Mouse (Mus musculus) heart, postnatal 25 days (tissue): ENCODE data around the gene Fhl2. TPM values are rescaled to one million over a fixed set of nuclear protein-coding genes. Genes with fewer than 3 reads are reported as not detected.
"Not testable (repeated sequence)": the region's sequence is repeated elsewhere in the genome, so short reads cannot be mapped to it uniquely, and the experiment has no call there.

Experiments
- DNase-seq: peaks from one replicate; pipeline ENCODE4 v3.0.0; 2022; ENCODE audit warnings: low spot score
- intact Hi-C: fragments of 180-260 bp; cut with DNase I; formaldehyde crosslinking; loops from one replicate; pipeline ENCODE4 v1.15.1; 2025
- total RNA-seq, 2 experiments: library from RNA; stranded (reverse); gene quantifications; 2 replicates each; pipeline ENCODE4 v1.2.3; 2021

Fhl2 gene
- total RNA-seq, 2 experiments from 2014 or later: 2,139 to 2,275 TPM

DNA sequence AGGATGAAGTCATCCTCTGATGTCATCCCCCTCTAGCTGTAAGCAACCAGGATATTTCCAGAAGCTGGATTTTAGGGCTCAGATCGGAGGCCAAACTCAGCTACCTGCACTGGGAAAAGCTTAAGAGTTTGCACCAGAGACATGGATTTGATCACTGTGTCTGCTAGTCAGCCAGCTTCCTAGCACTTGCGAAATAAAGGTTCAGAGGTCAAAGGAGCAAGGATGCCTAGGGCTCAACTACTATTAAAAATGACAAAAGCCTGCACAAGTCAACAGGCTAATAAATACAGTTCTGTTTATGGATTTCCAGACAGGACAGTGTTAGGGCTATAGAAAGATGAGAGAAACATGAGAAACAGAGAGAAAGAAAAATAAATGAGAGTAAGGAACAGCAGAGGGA, 38.9 kb downstream of the Fhl2 start:
- intact Hi-C loops: no loop called here
- no peak for DNase-seq

DNA sequence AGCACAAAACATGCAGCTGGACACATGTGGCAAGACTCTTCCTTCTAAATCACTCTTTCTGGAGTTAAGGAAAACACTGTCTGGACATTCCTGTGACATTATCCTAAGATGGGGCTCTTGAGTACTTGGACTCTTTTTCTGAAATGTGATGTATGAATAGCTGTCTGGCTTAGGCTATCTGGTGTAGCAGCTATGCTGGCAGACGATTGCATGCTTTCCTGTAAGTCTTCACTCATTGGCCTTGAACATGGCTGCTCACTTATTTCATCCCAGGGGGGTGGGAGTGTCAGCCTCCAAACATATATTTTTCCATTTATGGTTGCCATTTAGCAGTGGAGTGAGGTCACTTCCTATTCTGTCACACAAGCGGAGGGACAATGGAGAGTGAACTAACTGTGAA, 42.3 kb downstream of the Fhl2 start:
- DNase-seq: no peak
- intact Hi-C loops: no loop called here

DNA sequence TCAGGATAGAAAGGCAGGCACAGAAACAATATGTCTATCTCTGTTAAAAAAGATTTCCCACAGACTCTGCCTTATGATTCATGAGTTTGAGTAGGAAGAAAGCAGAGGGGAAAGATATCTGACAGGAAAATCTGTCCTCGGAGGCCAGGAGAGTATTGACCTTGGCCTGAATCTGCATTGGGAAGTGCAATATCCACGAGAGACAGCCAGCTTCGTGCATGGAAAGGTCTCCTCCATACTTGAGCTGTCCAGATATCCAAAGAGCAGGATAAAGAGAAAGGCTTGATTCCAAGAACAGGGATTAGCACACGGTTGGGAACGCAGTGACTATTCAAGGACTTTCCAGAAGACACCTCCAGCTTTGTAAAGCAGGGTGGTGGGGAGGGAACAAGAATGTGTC, 43.2 kb downstream of the Fhl2 start:
- no peak for DNase-seq
- intact Hi-C loops: no loop called here

DNA sequence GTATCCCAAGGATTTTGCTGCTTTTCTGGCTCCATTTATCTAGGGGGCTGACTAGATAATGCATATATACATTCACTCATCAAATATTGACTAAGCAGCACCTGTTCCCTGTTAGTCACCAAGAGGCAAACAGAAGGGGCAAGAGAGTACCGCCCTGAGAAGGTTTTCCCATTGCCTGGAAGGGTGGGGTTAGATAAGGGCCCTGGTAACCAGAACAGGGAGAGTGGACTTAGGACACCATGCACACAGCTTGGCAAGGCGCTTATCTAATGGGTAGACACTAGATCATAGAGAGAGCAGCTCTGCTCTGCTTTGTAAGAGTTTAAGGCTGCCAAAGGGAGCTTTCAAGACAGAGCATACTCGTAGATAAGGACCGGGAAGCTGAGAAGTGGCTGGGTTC, 44.2 kb downstream of the Fhl2 start:
- no peak for DNase-seq
- intact Hi-C loops: no loop called here

DNA sequence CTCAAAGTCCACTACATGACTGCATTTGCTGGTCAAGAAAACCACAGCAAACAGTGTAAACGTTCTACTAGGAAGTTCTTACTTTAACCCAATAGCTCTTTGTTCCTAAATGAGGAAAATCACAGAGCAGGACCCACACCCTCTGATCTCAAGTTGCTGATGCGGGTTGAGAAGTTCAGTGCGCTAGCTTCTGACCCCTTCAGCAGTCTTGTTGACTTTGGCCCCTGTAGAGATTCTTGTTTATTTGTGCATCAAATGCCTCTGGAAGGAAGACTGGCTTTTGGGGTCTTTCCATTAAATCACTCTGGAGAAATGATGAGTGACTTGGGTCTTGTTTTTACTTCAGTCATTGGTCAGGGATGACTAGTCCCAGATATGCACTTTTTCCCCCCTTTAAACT, 46.6 kb downstream of the Fhl2 start:
- intact Hi-C loops: no loop called here

DNA sequence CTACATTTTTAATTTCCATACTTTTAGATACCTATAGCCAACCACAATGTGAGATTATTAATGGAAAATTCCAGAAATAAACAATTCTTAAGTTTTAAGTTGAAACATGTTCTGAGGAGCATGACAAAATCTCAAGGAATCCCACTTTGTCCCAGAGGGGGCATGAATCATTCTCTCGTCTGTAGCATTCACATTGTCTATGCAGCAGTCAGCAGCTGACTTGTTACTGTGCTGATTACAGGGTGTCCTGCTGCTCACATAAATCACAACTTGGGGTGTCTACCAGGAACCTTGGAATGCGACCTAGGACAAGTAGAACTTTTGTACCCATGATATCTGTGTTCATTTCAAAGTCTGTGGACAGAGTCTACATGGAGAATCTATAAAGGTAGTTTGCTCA, 49.3 kb downstream of the Fhl2 start:
- no peak for DNase-seq

More for the DNA sequence above, 46.6 kb downstream of the Fhl2 start:
- no peak for DNase-seq

DNA sequence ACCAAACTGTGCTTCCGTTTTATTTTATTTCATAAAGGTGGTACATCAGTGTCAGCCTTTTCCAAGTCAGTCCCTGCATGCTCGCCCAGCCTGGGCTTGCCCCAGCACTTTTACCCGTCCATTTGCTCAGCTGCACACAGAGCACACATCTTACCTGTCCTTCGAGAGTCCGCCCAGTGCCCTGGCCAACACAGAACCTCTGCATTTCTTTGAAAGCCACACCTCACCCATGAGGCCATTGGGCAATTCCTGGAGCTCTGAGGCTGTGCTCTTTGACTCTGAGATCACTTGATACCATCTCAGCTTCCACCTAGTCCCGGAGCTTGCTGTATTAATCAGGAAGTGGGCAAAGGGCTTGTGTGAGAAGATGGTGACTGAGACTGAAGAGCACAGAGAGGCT, 51.4 kb downstream of the Fhl2 start:
- intact Hi-C loops: no loop called here
- no peak for DNase-seq

More for the DNA sequence above, 49.3 kb downstream of the Fhl2 start:
- intact Hi-C loops: no loop called here

DNA sequence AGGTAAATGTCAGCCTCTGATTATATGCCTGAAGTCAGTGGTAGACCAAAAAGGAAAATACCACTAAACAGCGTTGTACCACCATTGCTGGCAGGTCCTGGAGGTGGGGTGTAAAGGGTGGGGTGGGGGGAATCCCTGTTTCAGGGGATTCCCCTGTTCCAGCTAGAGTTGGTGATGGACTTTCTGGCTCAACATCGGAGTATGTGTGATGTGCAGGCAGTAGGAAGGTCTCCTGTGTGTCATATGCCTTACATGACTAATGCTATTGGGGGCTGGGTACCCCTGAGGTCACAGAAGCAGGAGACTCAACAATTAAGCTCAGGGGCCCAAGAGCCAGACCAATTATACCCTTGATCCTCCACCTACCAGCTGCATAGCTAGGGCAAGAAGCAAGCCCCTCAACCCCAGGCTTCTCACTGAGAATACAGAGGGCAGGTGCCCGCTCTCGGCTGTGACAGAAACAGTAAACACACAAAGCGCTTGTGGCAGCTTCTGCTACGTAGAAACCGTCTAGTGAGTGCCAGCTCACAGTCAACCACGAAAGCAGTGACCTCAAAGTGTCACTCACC, 52.4 kb downstream of the Fhl2 start:
- DNase-seq: no peak
- intact Hi-C loops: no loop called here

DNA sequence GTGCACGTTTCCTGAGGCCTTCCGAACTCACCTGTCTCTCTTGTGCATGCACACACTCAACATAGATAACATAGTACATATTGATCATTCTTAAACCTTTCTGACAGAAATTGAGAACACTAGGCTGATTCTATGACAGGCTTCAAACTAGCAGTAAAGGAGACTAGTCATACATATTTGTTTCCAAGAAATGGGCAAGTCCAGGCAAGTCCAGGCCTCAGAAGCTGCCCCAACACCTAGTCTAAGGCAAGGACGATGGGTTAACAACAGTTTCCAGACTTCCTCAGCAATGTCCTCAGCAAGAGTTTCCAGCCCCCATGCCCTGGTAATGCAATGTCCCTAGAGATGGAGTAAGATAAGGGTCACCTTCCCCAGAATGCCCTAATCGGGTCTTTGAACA, 53.0 kb downstream of the Fhl2 start:
- intact Hi-C loops: no loop called here
- DNase-seq: no peak

DNA sequence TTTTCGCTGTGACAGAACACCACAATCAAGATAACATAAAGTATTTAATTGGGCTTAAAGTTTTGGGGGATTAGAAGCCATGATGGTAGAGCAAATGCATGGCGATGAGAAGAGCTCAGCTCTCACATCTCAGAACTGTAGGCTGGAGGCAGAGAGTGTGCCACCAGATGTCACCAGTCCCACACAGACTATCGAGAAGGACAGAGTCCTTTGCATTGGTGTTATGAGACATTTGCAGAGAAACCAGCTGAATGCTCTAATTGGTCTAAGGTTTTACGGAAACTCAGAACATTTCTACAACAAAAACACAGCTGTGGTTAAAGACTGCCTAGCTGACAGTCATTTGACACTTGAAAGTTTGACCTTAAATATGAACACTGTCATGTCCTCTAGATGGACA, 53.5 kb downstream of the Fhl2 start:
- no peak for DNase-seq
- intact Hi-C loops: no loop called here

DNA sequence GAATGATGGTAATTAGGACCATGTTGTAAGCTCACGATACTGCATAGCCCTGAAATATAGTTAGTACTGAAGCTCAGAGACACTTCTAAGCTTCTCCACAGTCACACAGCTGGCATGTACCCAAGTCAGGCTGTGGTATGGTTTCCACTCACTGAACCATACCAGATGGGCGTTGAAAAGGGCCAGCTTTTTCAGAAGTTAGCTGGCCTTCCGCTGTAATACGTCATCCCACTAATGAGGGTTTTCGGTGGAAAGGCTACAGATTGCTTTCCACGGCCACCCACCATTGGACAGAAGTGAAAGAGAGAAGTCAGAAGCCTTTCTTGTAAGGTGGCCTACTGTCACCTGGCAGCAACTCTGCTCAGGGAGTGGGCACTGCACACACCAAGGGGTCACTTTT, 53.9 kb downstream of the Fhl2 start:
- no peak for DNase-seq
- intact Hi-C loops: no loop called here

DNA sequence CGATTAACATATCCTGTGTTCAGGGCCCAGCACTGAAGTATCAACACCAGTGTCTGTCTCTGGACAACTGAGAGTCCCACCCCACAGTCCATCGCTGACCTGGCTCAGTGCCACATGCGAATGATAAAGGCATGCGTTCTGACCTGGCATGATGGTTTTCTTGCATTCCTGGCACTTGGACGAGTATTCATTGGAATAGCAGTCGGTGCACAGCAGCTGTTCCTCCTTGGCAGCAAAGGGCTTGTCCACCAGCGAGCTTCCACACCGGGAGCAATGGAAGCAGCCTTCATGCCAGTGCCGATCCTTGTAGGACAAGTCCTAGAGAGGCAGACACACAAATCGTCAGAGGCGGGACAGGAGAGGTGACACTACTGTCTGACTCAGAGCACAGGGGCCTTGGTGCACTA, 55.2 kb downstream of the Fhl2 start:
- DNase-seq: no peak
- intact Hi-C loops: no loop called here

DNA sequence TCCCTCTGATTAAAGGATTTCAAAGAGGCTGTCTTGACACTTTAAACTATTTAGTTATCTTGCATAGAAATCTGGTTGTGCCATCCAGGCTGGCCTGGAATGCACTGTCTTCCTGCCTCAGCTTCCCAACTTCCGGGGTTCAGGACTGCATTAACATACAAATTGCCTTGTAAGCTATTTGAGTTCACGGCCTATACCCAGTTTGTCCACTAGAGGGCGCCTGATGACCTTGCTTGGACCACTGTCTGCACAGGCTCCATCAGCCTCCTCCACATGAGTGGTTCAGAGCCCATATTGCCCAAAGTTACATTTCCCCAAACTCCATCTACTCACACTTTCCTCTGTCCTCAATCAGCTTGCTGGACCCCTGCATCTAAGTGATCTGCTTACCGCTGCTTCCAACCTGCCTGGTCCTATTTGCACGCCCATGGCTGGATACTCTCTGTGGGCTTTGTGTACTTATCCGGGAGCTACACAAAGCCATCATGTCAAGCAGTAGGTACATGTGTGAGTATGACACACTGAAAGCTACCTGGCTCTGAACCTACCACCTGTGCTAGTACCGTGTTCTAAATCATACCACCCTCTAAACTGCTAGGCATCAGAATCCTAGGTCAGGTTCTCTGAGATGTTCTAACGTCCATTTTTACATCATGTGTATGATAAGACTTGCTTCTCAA, 57.1 kb downstream of the Fhl2 start:
- DNase-seq: peak; percentile 51
- intact Hi-C loops: loop anchor here (1.0 kb wide), 1 partner anchor 125 kb away; no protein-coding TSS in a partner anchor

DNA sequence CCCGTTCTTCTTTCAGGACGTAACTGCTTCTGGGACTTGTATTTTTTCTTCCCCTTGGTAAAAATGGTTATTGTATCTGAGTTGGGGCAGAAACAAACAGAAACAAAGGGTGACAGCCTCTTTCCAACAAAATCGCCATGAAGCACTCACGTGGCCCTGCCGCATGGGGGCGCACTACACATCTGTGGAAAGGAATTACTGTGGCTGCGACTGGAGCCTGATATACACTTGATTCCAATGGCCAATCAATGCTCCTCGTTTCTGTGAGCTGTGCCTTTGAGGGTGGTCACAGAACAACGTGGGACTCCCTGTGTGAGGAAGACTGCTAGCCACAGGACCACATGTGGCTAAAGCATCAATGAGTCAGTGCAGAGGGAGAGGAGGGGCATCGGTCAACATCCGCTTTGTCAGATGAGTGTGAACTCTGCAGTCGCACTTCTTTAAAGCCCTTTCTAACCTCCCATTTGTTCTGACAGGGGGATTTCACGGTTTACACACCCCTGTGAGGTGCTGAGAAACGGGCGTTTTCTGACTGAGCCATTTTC, 58.4 kb downstream of the Fhl2 start:
- no peak for DNase-seq
- intact Hi-C loops: no loop called here

DNA sequence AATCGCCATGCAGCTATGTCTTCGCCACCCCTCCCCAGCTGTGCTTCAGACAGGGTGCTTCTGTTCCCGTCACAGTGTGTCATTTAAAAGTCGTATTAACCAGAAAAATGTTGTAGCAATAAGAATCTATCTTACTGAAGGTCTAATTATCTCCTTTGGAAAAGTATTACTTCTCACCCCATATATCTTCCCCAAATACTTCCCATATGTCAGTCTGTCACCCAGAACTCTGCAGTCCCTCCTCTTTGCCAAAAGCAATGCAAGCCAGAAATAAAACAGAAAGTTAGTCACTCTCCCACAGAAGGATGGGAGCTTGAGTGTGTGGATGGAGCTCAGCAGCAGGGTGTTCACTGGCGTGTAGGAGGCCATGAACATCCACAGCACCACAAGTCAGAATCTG, 59.5 kb downstream of the Fhl2 start:
- DNase-seq: no peak
- intact Hi-C loops: no loop called here

DNA sequence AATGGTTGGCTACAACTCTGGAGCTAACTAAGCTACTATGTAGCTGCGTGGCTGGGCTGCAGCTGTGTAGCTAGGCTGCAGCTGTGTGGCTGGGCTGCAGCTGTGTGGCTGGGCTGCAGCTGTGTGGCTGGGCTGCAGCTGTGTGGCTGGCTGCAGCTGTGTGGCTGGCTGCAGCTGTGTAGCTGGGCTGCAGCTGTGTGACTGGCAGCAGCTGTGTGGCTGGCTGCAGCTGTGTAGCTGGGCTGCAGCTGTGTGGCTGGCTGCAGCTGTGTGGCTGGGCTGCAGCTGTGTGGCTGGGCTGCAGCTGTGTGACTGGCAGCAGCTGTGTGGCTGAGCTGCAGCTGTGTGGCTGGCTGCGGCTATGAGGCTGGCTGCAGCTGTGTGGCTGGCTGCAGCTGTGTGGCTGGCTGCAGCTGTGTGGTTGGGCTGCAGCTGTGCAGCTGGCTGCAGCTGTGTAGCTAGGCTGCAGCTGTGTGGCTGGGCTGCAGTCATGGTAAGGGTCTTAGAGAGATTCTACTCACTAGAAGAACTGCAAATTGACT, 60.2 kb downstream of the Fhl2 start:
- DNase-seq, intact Hi-C loops: not testable (repeated sequence)

DNA sequence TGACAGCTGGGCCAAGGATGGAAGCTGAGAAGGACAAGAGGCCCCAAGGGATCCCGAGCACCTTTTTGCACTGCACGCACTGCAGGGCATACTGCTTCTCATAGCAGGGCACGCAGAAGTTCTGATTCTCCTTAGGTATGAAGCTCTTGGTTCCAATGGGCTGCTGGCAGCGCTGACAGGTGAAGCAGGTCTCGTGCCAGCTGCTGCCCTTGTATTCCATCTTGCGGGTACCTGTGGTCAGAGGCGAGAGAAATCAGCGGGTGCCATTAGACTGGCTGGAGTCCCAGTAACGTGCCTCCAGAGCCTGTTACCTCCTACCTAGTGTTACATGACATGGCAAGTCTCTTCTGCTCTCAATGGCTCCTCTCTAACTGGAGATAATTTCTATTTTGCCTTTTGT, 65.2 kb downstream of the Fhl2 start:
- no peak for DNase-seq
- intact Hi-C loops: no loop called here

DNA sequence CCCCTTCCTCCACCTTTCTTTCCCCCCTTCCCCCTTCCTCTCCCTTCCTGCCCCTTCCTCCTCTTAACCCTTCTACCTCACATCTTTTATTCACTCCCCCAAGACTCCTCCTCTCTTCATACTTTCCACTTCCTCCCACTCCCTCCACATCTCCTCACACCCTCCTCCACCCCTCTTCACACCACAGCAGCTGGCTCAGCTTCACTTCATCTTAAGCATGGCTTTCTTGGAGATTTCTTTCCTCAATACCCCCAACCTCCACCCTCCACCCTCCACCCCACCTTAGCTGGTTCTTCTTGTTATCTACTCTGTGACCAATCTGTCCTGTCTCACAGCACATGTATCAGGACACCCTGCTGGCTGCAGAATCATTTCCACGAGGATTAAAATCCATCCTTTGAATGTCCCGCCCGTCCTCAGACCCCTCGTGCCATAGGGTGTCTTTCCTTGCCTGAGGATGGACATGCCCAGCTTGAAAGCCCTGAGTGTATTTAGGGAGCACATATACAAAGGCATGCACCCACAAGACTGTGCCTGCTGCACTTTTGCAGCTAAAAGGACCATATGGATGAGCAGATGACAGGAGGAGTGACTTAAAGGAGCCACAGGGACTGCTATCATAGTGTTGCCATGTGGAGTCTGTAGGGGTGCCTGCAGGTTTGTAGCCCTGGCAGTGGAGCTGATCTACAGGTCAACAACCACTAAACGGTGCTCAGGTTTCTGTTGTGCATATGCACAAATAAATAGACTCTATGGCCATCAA, 66.4 kb downstream of the Fhl2 start:
- no peak for DNase-seq
- intact Hi-C loops: no loop called here

DNA sequence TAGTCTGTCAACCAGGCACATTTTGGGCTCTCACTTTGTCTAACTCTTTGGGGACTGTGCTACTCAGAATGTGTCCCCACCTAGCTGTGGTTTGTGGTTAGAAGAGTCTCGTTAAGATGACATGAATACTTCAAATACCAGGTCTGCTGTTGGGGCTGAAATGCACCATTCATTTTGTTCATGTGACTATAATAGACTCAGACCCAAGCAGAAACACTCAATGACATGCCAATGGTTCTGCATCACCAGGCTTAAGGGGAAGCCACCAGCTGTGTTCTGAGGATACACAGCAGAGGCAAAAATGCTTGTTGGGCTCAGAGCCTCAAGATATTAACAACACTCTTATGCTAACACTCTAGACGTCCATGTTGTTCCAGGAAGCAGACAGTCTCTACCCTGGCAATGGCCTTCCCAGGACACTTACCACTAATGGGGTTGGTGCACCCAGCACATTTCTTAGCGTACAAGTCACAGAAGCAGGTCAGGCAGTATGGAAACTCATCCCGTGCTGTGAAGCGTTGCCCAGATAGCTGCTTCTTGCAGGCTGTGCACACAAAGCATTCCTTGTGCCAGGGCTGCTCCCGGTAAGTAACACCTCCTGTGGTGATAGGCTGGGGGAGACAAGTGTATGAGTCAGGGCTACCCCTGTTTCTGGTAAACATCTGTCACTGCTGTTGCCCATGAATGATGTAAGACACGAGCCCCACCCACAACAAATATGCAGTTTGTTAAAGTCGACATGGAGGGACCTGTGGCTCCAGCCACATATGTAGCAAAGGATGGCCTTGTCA, 68.8 kb downstream of the Fhl2 start:
- intact Hi-C loops: no loop called here
- no peak for DNase-seq

DNA sequence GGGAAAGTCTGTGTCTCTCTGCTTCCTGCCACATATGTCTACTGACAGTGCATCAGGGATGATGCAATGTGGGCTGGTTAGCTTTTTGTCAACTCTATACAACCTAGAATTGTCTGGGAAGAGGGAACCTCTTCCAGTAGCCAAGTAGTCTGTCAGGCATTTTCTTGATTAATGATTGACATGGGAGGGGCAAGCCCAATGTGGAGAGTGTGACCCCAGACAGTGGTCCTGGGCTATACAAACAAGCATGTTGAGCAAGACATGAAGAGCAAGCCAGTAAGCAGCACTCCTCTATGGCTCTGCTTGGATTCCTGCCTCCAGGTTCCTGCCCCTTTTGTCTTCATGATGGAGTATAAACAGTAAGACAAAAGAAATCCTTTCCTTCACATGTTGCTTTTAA, 69.6 kb downstream of the Fhl2 start:
- no peak for DNase-seq
- intact Hi-C loops: no loop called here
